Mouse (Mus musculus) heart, embryonic 11.5 days (tissue): ENCODE results near the gene Mrc2. TPM values are rescaled to one million over a fixed set of nuclear protein-coding genes. Genes with fewer than 3 reads are reported as not detected.
A peak's percentile ranks its signal among the peaks of the same experiment; 100 is the strongest.

ENCODE experiments used
- ATAC-seq: fragments of 200-750 bp; cut with Nextera tagmentation; replicated peaks from 2 replicates; pipeline ENCODE4 v1.8.0; 2017; ENCODE audit warnings: moderate library complexity; ENCODE audit not compliant: insufficient number of reproducible peaks, low FRiP score, low TSS enrichment
- H3K27ac ChIP-seq: fragments of 300-500 bp; sonication (generic); 2 replicates; pipeline ENCODE4 v1.5.1; 2014; ENCODE audit warnings: mild to moderate bottlenecking, low read depth, low read length
- H3K27me3 ChIP-seq: fragments of 300-500 bp; sonication (generic); 2 replicates; pipeline ENCODE4 v1.6.1; 2014; ENCODE audit warnings: mild to moderate bottlenecking, low read length, mixed read lengths; ENCODE audit not compliant: control insufficient read depth, insufficient read depth
- H3K36me3 ChIP-seq: fragments of 300-500 bp; sonication (generic); 2 replicates; pipeline ENCODE4 v1.6.1; 2014; ENCODE audit warnings: mild to moderate bottlenecking, low read length, moderate library complexity, mixed read lengths; ENCODE audit not compliant: control insufficient read depth, insufficient read depth
- H3K4me1 ChIP-seq: fragments of 300-500 bp; sonication (generic); 2 replicates; pipeline ENCODE4 v1.6.1; 2014; ENCODE audit warnings: low read length; ENCODE audit not compliant: control insufficient read depth, insufficient read depth
- H3K4me2 ChIP-seq: fragments of 300-500 bp; sonication (generic); 2 replicates; pipeline ENCODE4 v1.6.1; 2014; ENCODE audit warnings: mild to moderate bottlenecking, moderate library complexity
- H3K4me3 ChIP-seq: fragments of 300-500 bp; sonication (generic); 2 replicates; pipeline ENCODE4 v1.5.1; 2014; ENCODE audit warnings: low read depth, low read length
- H3K9ac ChIP-seq: fragments of 300-500 bp; sonication (generic); 2 replicates; pipeline ENCODE4 v1.6.1; 2014; ENCODE audit warnings: mild to moderate bottlenecking, low read depth, low read length, moderate library complexity
- H3K9me3 ChIP-seq: fragments of 300-500 bp; sonication (generic); replicated peaks from 2 replicates; pipeline ENCODE4 v1.6.1; 2016; ENCODE audit warnings: low read length; ENCODE audit not compliant: control insufficient read depth
- WGBS: fragments of 180-500 bp; shearing (Covaris S2); extraction: QIAGEN DNeasy Blood & Tissue Kit; methylation state at CpG from one replicate; pipeline ENCODE4 v1.1.7; 2014; ENCODE audit not compliant: insufficient replicate concordance; 5-methylcytosine and 5-hydroxymethylcytosine counted together
- polyA plus RNA-seq: library from polyadenylated mRNA; unstranded; fragments of >200 nt; fragmentation: Nextera tagmentation; extraction: Ambion mirVana; gene quantifications from 2 replicates; pipeline ENCODE4 v1.2.1, GENCODE M21; 2014

Gene Mrc2
- polyA plus RNA-seq, 1 experiment from 2014 or later = 5.1 TPM

- H3K4me3 ChIP-seq = no peak overlapping the region
- no peak overlapping the region for H3K4me2 ChIP-seq
- WGBS = 36% methylated on average over 10 of the region's 10 CpGs
- ATAC-seq = no peak
- H3K36me3 ChIP-seq = no peaks in the 10 kb centered on the region
- peaks cover 22% of the 10 kb centered on the region for H3K4me1 ChIP-seq
- H3K27ac ChIP-seq = no peak overlapping the region
- H3K27me3 ChIP-seq = no peaks in the 10 kb centered on the region
- no peak overlapping the region for H3K9ac ChIP-seq
- no peaks in the 10 kb centered on the region for H3K9me3 ChIP-seq
Measured at GRCm38 (mm10) chr11:105331732-105332131, 39.3 kb downstream of the Mrc2 start.

DNA sequence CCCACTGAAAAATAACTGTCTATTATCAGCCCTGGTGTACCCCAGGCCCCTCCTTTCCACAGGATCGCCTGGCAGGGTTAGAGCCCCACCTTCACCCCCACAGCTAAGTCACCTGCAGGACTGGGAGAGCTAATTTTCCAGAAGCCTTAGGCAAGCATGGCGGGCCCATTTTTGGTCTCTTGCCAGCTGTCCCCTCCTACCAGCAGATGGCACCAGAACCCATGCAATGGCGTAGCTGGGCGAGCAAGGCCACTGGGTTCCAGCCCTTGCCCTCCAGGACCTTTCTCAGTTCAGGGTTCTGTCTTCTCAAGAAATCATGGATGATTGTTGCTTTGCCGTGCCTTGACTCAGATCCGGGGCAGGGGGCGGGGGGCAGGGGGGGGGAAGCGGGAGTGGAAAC is 40.0 kb downstream of the Mrc2 start:
- WGBS = 73% methylated on average over 8 of the region's 8 CpGs
- no peak overlapping the region for H3K9ac ChIP-seq
- no peaks in the 10 kb centered on the region for H3K36me3 ChIP-seq
- no peaks in the 10 kb centered on the region for H3K27me3 ChIP-seq
- H3K9me3 ChIP-seq = no peaks in the 10 kb centered on the region
- no peak overlapping the region for H3K27ac ChIP-seq
- no peak for ATAC-seq
- H3K4me3 ChIP-seq = no peak overlapping the region
- no peak overlapping the region for H3K4me2 ChIP-seq
- peaks cover 22% of the 10 kb centered on the region for H3K4me1 ChIP-seq

DNA sequence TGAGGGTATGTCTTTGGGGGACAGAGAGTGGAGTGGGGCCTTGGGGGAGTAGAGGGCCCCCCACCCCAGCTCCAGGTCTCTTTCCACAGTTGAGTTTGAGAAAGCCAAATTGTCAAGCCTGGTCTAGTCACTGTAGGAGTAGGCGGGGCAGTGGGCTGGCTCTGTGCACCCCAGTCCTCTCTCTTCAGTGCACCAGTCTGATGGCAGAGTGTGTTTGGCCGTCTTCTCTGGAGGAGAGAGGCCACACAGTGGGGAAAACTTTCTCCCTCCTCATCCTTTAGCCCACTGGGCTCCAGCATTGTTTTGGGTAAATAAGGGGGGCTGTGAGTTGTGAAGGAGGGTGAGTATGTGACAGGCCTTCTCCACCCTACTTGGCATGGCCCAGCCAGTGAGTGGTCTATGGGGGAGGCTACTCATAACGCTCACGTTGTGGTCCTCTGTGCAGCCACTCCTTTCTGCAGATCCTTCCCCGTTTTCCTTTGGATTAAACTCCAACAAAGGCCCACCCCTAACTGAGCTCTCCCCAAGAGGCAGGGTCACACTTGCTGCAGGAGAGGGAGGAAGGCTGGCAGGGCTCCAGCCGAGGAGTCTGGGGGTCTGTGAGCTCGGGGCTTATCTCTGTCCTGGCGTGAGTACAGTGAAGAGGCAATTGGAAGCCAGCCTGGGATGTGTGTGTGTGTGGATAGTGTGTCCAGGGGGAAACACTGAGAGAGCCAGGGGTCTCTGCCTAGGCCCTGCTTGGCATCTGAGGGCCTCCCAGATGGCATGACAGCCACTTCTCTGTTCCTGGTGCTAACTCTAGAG is 41.6 kb downstream of the Mrc2 start:
- Histone ChIP-seq H3K36me3 (no peaks in the 10 kb centered on the region), H3K4me2 (no peak overlapping the region), H3K27ac (0 out of 2 replicates have a peak overlapping the region, but pooled peaks have one; percentile 51), H3K4me3 (no peak overlapping the region), H3K27me3 (no peaks in the 10 kb centered on the region), H3K9ac (no peak overlapping the region), H3K9me3 (no peaks in the 10 kb centered on the region), H3K4me1 (peaks cover 20% of the 10 kb centered on the region)
- ATAC-seq = no peak
- 32% methylated on average over 8 of the region's 8 CpGs for WGBS

GRCm38 (mm10) chr11:105338596-105339390 is 46.4 kb downstream of the Mrc2 start:
- no peak for ATAC-seq
- H3K36me3 ChIP-seq = no peaks in the 10 kb centered on the region
- 71% methylated on average over 12 of the region's 12 CpGs for WGBS
- H3K27ac ChIP-seq = no peak overlapping the region
- no peak overlapping the region for H3K4me3 ChIP-seq
- no peak overlapping the region for H3K4me2 ChIP-seq
- no peaks in the 10 kb centered on the region for H3K9me3 ChIP-seq
- peaks cover 8% of the 10 kb centered on the region for H3K4me1 ChIP-seq
- H3K27me3 ChIP-seq = no peaks in the 10 kb centered on the region
- H3K9ac ChIP-seq = no peak overlapping the region

GRCm38 (mm10) chr11:105345284-105345683 is 52.8 kb downstream of the Mrc2 start:
- Histone ChIP-seq H3K4me3 (no peak overlapping the region), H3K27me3 (no peaks in the 10 kb centered on the region), H3K9me3 (no peaks in the 10 kb centered on the region), H3K4me1 (peaks cover 4% of the 10 kb centered on the region; the same call in 1 of the 2 replicates), H3K4me2 (no peak overlapping the region), H3K36me3 (peaks cover 6% of the 10 kb centered on the region; the same call in 1 of the 2 replicates), H3K27ac (no peak overlapping the region), H3K9ac (no peak overlapping the region)
- WGBS = 60% methylated on average over 2 of the region's 2 CpGs
- ATAC-seq = no peak

GRCm38 (mm10) chr11:105347162-105348161 is 55.0 kb downstream of the Mrc2 start:
- Histone ChIP-seq H3K36me3 (peaks cover 6% of the 10 kb centered on the region; the same call in 1 of the 2 replicates), H3K9me3 (no peaks in the 10 kb centered on the region), H3K4me3 (no peak overlapping the region), H3K4me1 (peaks cover 10% of the 10 kb centered on the region), H3K9ac (no peak overlapping the region), H3K27me3 (no peaks in the 10 kb centered on the region), H3K4me2 (no peak overlapping the region), H3K27ac (no peak overlapping the region)
- 0 out of 2 replicates have a peak, but pooled peaks have one; percentile 41 for ATAC-seq
- 60% methylated on average over 28 of the region's 28 CpGs for WGBS

- H3K27ac ChIP-seq = no peak overlapping the region
- H3K4me3 ChIP-seq = no peak overlapping the region
- H3K9me3 ChIP-seq = no peaks in the 10 kb centered on the region
- ATAC-seq = no peak
- no peak overlapping the region for H3K9ac ChIP-seq
- no peaks in the 10 kb centered on the region for H3K27me3 ChIP-seq
- H3K4me1 ChIP-seq = peaks cover 21% of the 10 kb centered on the region
- 94% methylated on average over 9 of the region's 9 CpGs for WGBS
- peaks cover 6% of the 10 kb centered on the region; the same call in 1 of the 2 replicates for H3K36me3 ChIP-seq
- no peak overlapping the region for H3K4me2 ChIP-seq
Measured at GRCm38 (mm10) chr11:105348495-105348982, 56.1 kb downstream of the Mrc2 start.
